Mouse (Mus musculus) CH12.LX (cell line): ENCODE measurements at regions not wholly inside any gene's neighbourhood (a gene's known extent, or its start where the extent isn't known, plus 50 kb on each side); places are given as distances from the start of the nearest gene placed in this dataset.

ENCODE experiments used
- DNase-seq: peaks from one replicate; pipeline ENCODE4 v3.0.0-alpha.2; 2013; ENCODE audit errors: extremely low read depth
- H3K27ac ChIP-seq: 2 replicates; pipeline ENCODE4 v1.5.1; 2012; ENCODE audit warnings: low read depth, mild to moderate bottlenecking, control low read depth, moderate library complexity; ENCODE audit not compliant: insufficient read depth
- H3K27me3 ChIP-seq: replicated peaks from 2 replicates; pipeline ENCODE3; 2012; ENCODE audit warnings: inconsistent platforms
- H3K36me3 ChIP-seq, 2 experiments: replicated peaks in 1 of 2; 2 replicates each; pipeline versions ENCODE3 to v1.6.1; 2012; ENCODE audit warnings: inconsistent platforms in 1 of 2, low read length in 1 of 2, mild to moderate bottlenecking in 1 of 2, mixed read lengths in 1 of 2, moderate library complexity in 1 of 2; ENCODE audit not compliant: control insufficient read depth in 1 of 2, insufficient read depth in 1 of 2
- H3K4me1 ChIP-seq, 2 experiments: 2 replicates each; pipeline ENCODE4 v1.6.1; 2012; ENCODE audit warnings: inconsistent platforms in 1 of 2, moderate library complexity in 1 of 2; ENCODE audit not compliant: insufficient read depth in 2 of 2, control insufficient read depth in 1 of 2
- H3K4me2 ChIP-seq: 2 replicates; pipeline ENCODE4 v1.6.1; 2012; ENCODE audit warnings: low read depth, mild to moderate bottlenecking, control low read depth; ENCODE audit not compliant: poor library complexity, insufficient read depth, severe bottlenecking
- H3K4me3 ChIP-seq, 3 experiments: fragments of 150-350 bp in 1 of 3; sonication (generic) in 1 of 3; replicated peaks in 1 of 3; 2 replicates each; pipeline versions ENCODE3 to v1.5.1; 2011 to 2012; ENCODE audit warnings: low read depth in 2 of 3, low read length in 2 of 3, mild to moderate bottlenecking in 2 of 3, moderate library complexity in 2 of 3, control low read depth in 1 of 3, improper control_type of control experiment in 1 of 3, inconsistent platforms in 1 of 3, mixed read lengths in 1 of 3; ENCODE audit not compliant: poor library complexity in 1 of 3
- H3K79me2 ChIP-seq: replicated peaks from 2 replicates; pipeline ENCODE4 v1.6.1; 2012; ENCODE audit warnings: mild to moderate bottlenecking, moderate library complexity; ENCODE audit not compliant: control insufficient read depth, poor library complexity, insufficient read depth, severe bottlenecking; ENCODE audit errors: extremely low read depth
- H3K9ac ChIP-seq: 2 replicates; pipeline ENCODE4 v1.6.1; 2012; ENCODE audit warnings: low read depth, mild to moderate bottlenecking, control low read depth, moderate library complexity; ENCODE audit not compliant: insufficient read depth
- H3K9me3 ChIP-seq: replicated peaks from 2 replicates; pipeline ENCODE3; 2012; ENCODE audit warnings: low read length, inconsistent platforms, mixed read lengths
- CHD1 ChIP-seq: IDR thresholded peaks from 2 replicates; pipeline ENCODE4 v1.6.1; 2012; ENCODE audit warnings: low read depth, low read length, improper control_type of control experiment, inconsistent platforms
- CTCF ChIP-seq, 2 experiments: IDR thresholded peaks in 1 of 2; conservative IDR thresholded peaks in 1 of 2; 2 replicates each; pipeline ENCODE4 v1.5.1; 2011 to 2012; ENCODE audit warnings: low read depth in 2 of 2, low read length in 2 of 2, improper control_type of control experiment in 1 of 2, inconsistent platforms in 1 of 2, mild to moderate bottlenecking in 1 of 2, moderate library complexity in 1 of 2
- ELF1 ChIP-seq: IDR thresholded peaks from 2 replicates; pipeline ENCODE4 v1.6.1; 2014; ENCODE audit warnings: low read depth, mild to moderate bottlenecking, inconsistent platforms, low read length, improper control_type of control experiment
- EP300 ChIP-seq: IDR thresholded peaks from 2 replicates; pipeline ENCODE4 v1.6.1; 2011; ENCODE audit warnings: low read length, improper control_type of control experiment
- ETS1 ChIP-seq: conservative IDR thresholded peaks from 2 replicates; pipeline ENCODE4 v1.6.1; 2012; ENCODE audit warnings: low read depth, mild to moderate bottlenecking, inconsistent platforms, low read length, improper control_type of control experiment, moderate library complexity
- IRF4 ChIP-seq: IDR thresholded peaks from 2 replicates; pipeline ENCODE4 v1.6.1; 2014; ENCODE audit warnings: low read depth, mild to moderate bottlenecking, inconsistent platforms, low read length, improper control_type of control experiment
- JUN ChIP-seq: IDR thresholded peaks from 2 replicates; pipeline ENCODE4 v1.6.1; 2011; ENCODE audit warnings: low read depth, mild to moderate bottlenecking, low read length, improper control_type of control experiment, moderate library complexity; ENCODE audit not compliant: insufficient read depth
- JUND ChIP-seq: conservative IDR thresholded peaks from 2 replicates; pipeline ENCODE4 v1.6.1; 2011; ENCODE audit warnings: low read depth, low read length, improper control_type of control experiment
- KAT2A ChIP-seq: IDR thresholded peaks from 2 replicates; pipeline ENCODE4 v1.6.1; 2012; ENCODE audit warnings: low read length, improper control_type of control experiment, inconsistent platforms; ENCODE audit not compliant: insufficient replicate concordance
- MAFK ChIP-seq: IDR thresholded peaks from 2 replicates; pipeline ENCODE4 v1.6.1; 2011; ENCODE audit warnings: low read length, improper control_type of control experiment; ENCODE audit not compliant: insufficient replicate concordance
- MAX ChIP-seq: IDR thresholded peaks from 2 replicates; pipeline ENCODE4 v1.6.1; 2011; ENCODE audit warnings: low read length, improper control_type of control experiment
- MAZ ChIP-seq: IDR thresholded peaks from 2 replicates; pipeline ENCODE4 v1.6.1; 2012; ENCODE audit warnings: low read depth, mild to moderate bottlenecking, inconsistent platforms, low read length, improper control_type of control experiment, moderate library complexity
- MEF2A ChIP-seq: IDR thresholded peaks from 2 replicates; pipeline ENCODE4 v1.6.1; 2014; ENCODE audit warnings: low read depth, mild to moderate bottlenecking, inconsistent platforms, low read length, improper control_type of control experiment, borderline replicate concordance
- MYC ChIP-seq: IDR thresholded peaks from 2 replicates; pipeline ENCODE4 v1.6.1; 2011; ENCODE audit warnings: low read depth, mild to moderate bottlenecking, improper control_type of control experiment, low read length
- NRF1 ChIP-seq: IDR thresholded peaks from 2 replicates; pipeline ENCODE4 v1.6.1; 2014; ENCODE audit warnings: low read depth, mild to moderate bottlenecking, inconsistent platforms, low read length, improper control_type of control experiment, moderate library complexity
- PAX5 ChIP-seq: IDR thresholded peaks from 2 replicates; pipeline ENCODE4 v1.6.1; 2012; ENCODE audit warnings: low read length, inconsistent platforms, mixed read lengths
- RAD21 ChIP-seq: IDR thresholded peaks from 2 replicates; pipeline ENCODE4 v1.6.1; 2011; ENCODE audit warnings: low read depth, mild to moderate bottlenecking, low read length, improper control_type of control experiment, moderate library complexity
- SIN3A ChIP-seq: IDR thresholded peaks from 2 replicates; pipeline ENCODE4 v1.6.1; 2012; ENCODE audit warnings: low read length, improper control_type of control experiment, inconsistent platforms
- TBP ChIP-seq: conservative IDR thresholded peaks from 2 replicates; pipeline ENCODE4 v1.6.1; 2011; ENCODE audit warnings: low read depth, low read length, improper control_type of control experiment
- UBTF ChIP-seq: IDR thresholded peaks from 2 replicates; pipeline ENCODE4 v1.6.1; 2012; ENCODE audit warnings: low read depth, mild to moderate bottlenecking, inconsistent platforms, low read length, improper control_type of control experiment, moderate library complexity
- USF1 ChIP-seq: IDR thresholded peaks from 2 replicates; pipeline ENCODE4 v1.6.1; 2014; ENCODE audit warnings: low read depth, mild to moderate bottlenecking, inconsistent platforms, low read length, improper control_type of control experiment
- ZKSCAN1 ChIP-seq: IDR thresholded peaks from 2 replicates; pipeline ENCODE4 v1.6.1; 2012; ENCODE audit warnings: low read depth, inconsistent platforms, low read length, improper control_type of control experiment, borderline replicate concordance
- ZMIZ1 ChIP-seq: IDR thresholded peaks from 2 replicates; pipeline ENCODE4 v1.6.1; 2012; ENCODE audit warnings: low read depth, mild to moderate bottlenecking, inconsistent platforms, low read length, improper control_type of control experiment
- dilution Hi-C: fragments of 300-500 bp; cut with MboI; formaldehyde crosslinking; loops from 2 replicates; pipeline ENCODE4 v1.14.3; 2020; ENCODE audit warnings: low sequenced_read_pairs; ENCODE audit not compliant: extremely low pct_unique_long_range_greater_than_20kb, extremely low pct_ligation_motif_present
- in situ Hi-C: fragments of 300-500 bp; cut with MboI; formaldehyde crosslinking; loops from 3 replicates; pipeline ENCODE4 v1.14.3; 2019; ENCODE audit warnings: low sequenced_read_pairs, low pct_ligation_motif_present, low pct_unique_long_range_greater_than_20kb, mixed read lengths

DNA sequence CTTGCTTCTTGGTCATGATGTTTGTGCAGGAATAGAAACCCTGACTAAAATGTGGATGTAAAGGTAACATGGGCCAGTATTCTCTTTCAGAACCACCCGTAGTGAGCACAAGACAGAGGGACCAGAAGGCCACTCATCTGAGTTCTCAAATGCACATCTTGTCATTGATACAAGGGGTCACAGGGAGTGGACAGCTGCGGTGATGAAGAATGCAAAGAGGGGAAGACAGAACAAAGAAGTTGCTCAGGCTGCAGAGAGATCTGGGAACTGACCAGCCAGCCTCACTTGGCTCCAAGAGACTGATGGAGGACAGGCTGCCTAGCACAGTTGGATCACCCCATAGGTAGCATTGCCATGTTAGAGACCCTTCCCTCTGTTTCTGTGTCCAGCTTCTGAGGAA is 181.1 kb downstream of the Xxylt1 start:
- Histone ChIP-seq H3K4me3 (no peak overlapping the region), H3K27ac (no peak overlapping the region), H3K4me2 (no peak overlapping the region), H3K9ac (no peak overlapping the region), H3K4me1 (peaks cover 0 to 4% of the 10 kb centered on the region in 2 experiments; a peak in 2 of 4 replicates), H3K9me3 (peaks cover 24% of the 10 kb centered on the region), H3K79me2 (no peaks in the 10 kb centered on the region), H3K36me3 (no peaks in the 10 kb centered on the region)
- DNase-seq = no peak
- dilution Hi-C loops (no loop called here), in situ Hi-C loops (no loop called here)
- TF ChIP-seq JUND (no peak), CHD1 (no peak), MAZ (no peak), MEF2A (no peak), NRF1 (no peak), JUN (no peak), IRF4 (no peak)
- TF ChIP-seq, all 38 proteins: peak for 0
- no peaks in the 10 kb centered on the region for H3K27me3 ChIP-seq

GRCm38 (mm10) chr16:30901309-30901708 is 179.9 kb downstream of the Xxylt1 start:
- DNase-seq = no peak
- Histone ChIP-seq H3K9ac (no peak overlapping the region), H3K4me2 (no peak overlapping the region), H3K36me3 (no peaks in the 10 kb centered on the region), H3K4me3 (no peak overlapping the region), H3K9me3 (peaks cover 24% of the 10 kb centered on the region), H3K27ac (no peak overlapping the region), H3K4me1 (peaks cover 0 to 4% of the 10 kb centered on the region in 2 experiments; a peak in 2 of 4 replicates), H3K27me3 (no peaks in the 10 kb centered on the region), H3K79me2 (no peaks in the 10 kb centered on the region)
- in situ Hi-C loops = no loop called here
- no peak for TF ChIP-seq ELF1
- TF ChIP-seq SIN3A = no peak
- no peak for TF ChIP-seq MAFK
- TF ChIP-seq NRF1 = no peak
- no peak for TF ChIP-seq MYC
- no peak for TF ChIP-seq ZKSCAN1
- no peak for TF ChIP-seq UBTF
- TF ChIP-seq PAX5 = no peak
- no peak for TF ChIP-seq EP300
- TF ChIP-seq KAT2A = no peak
- TF ChIP-seq MAZ = no peak
- TF ChIP-seq ZMIZ1 = no peak
- TF ChIP-seq CTCF (conservative IDR thresholded peaks at IDR 0.05 in 1 of 2, IDR thresholded peaks at IDR 0.05 in 1 of 2; ENCODE audit: low read depth in 2 of 2, low read length in 2 of 2) = no peak
- TF ChIP-seq TBP = no peak
- TF ChIP-seq MAX = no peak
- no peak for TF ChIP-seq ETS1
- no peak for TF ChIP-seq USF1
- no peak for TF ChIP-seq CHD1
- TF ChIP-seq RAD21 = no peak
- TF ChIP-seq IRF4 = no peak
- dilution Hi-C loops = no loop called here
